Mouse (Mus musculus): Measurements from ENCODE around the gene Zhx3.

- TF ChIP-seq CTCF (IDR thresholded peaks at IDR 0.05; ENCODE audit: low read depth) (no peak), EP300 (IDR thresholded peaks at IDR 0.05; ENCODE audit: low read depth) (no peak)
Measured at GRCm38 (mm10) chr2:160864112-160864511, 8.7 kb downstream of the Zhx3 start.
